Mouse (Mus musculus) ES-E14 (cell line): ENCODE data around the gene 9530003J23Rik. TPM values are rescaled to one million over a fixed set of nuclear protein-coding genes. Genes with fewer than 3 reads are reported as not detected.
A peak's percentile ranks its signal among the peaks of the same experiment; 100 is the strongest.
"Not testable (repeated sequence)": the region's sequence is repeated elsewhere in the genome, so short reads cannot be mapped to it uniquely, and the experiment has no call there.

Experiments
- DNase-seq: peaks from one replicate; pipeline ENCODE4 v3.0.0-alpha.2; 2013; ENCODE audit warnings: low read depth, low spot score
- H3K27ac ChIP-seq: 2 replicates; pipeline ENCODE4 v1.5.1; 2012; ENCODE audit warnings: low read depth, mild to moderate bottlenecking, low read length, moderate library complexity, mixed read lengths; ENCODE audit not compliant: poor library complexity, insufficient read depth, severe bottlenecking
- H3K36me3 ChIP-seq: 2 replicates; pipeline ENCODE4 v1.6.1; 2012; ENCODE audit warnings: mild to moderate bottlenecking, low read length, moderate library complexity, mixed read lengths; ENCODE audit not compliant: control insufficient read depth, poor library complexity, insufficient read depth, severe bottlenecking
- H3K4me1 ChIP-seq, 2 experiments: fragments of 150-350 bp in 1 of 2; sonication (generic) in 1 of 2; 2 replicates each; pipeline ENCODE4 v1.6.1; 2012; ENCODE audit warnings: low read length in 2 of 2, mild to moderate bottlenecking in 1 of 2, mixed read lengths in 1 of 2; ENCODE audit not compliant: control insufficient read depth in 2 of 2, insufficient read depth in 2 of 2, poor library complexity in 1 of 2
- H3K4me3 ChIP-seq, 2 experiments: fragments of 150-350 bp in 1 of 2; sonication (generic) in 1 of 2; 2 replicates each; pipeline ENCODE4 v1.5.1; 2012; ENCODE audit warnings: low read length in 2 of 2, low read depth in 1 of 2, mild to moderate bottlenecking in 1 of 2, mixed read lengths in 1 of 2; ENCODE audit not compliant: insufficient read depth in 1 of 2, poor library complexity in 1 of 2, severe bottlenecking in 1 of 2
- H3K9ac ChIP-seq: 2 replicates; pipeline ENCODE4 v1.6.1; 2012; ENCODE audit warnings: low read depth, mild to moderate bottlenecking, low read length, mixed read lengths; ENCODE audit not compliant: poor library complexity, insufficient read depth, severe bottlenecking
- H3K9me3 ChIP-seq: fragments of 150-350 bp; sonication (generic); 2 replicates; pipeline ENCODE4 v1.6.1; 2012; ENCODE audit warnings: low read depth, mild to moderate bottlenecking, low read length; ENCODE audit not compliant: control insufficient read depth, insufficient read depth
- CHD2 ChIP-seq: IDR thresholded peaks from 2 replicates; pipeline ENCODE4 v1.6.1; 2014; ENCODE audit warnings: mild to moderate bottlenecking, low read depth, low read length, inconsistent platforms
- HCFC1 ChIP-seq: IDR thresholded peaks from 2 replicates; pipeline ENCODE4 v1.6.1; 2012; ENCODE audit warnings: low read length, inconsistent platforms, borderline replicate concordance; ENCODE audit not compliant: insufficient read depth
- MAFK ChIP-seq: IDR thresholded peaks from 2 replicates; pipeline ENCODE4 v1.6.1; 2014; ENCODE audit warnings: mild to moderate bottlenecking, low read depth, low read length, inconsistent platforms; ENCODE audit not compliant: insufficient read depth
- ZC3H11A ChIP-seq: IDR thresholded peaks from 2 replicates; pipeline ENCODE4 v1.6.1; 2012; ENCODE audit warnings: low read depth, mild to moderate bottlenecking, inconsistent platforms, low read length, borderline replicate concordance
- ZNF384 ChIP-seq: IDR thresholded peaks from 2 replicates; pipeline ENCODE4 v1.6.1; 2012; ENCODE audit warnings: low read depth, low read length, inconsistent platforms
- in situ Hi-C, 2 experiments: fragments of 600-800 bp; cut with MboI; formaldehyde crosslinking; loops; one replicate each; pipeline ENCODE4 v1.15.1; 2025; ENCODE audit warnings: low sequenced_read_pairs in 2 of 2, inconsistent platforms in 1 of 2; ENCODE audit not compliant: unreplicated experiment in 2 of 2
- total RNA-seq: library from RNA; depleted of rRNA; stranded (reverse); fragments of 300-350 nt; gene quantifications from 2 replicates; pipeline ENCODE4 v1.2.3, GENCODE M21; 2012

Gene 9530003J23Rik
- total RNA-seq, 1 experiment: not detected

GRCm38 (mm10) chr10:117211023-117211422 is 27.5 kb downstream of the 9530003J23Rik start:
- Histone ChIP-seq H3K4me3 (no peak overlapping the region), H3K9me3 (no peaks in the 10 kb centered on the region), H3K27ac (no peak overlapping the region), H3K36me3 (peaks cover 12% of the 10 kb centered on the region), H3K4me1 (peaks cover 0 to 5% of the 10 kb centered on the region in 2 experiments; a peak in 2 of 4 replicates), H3K9ac (no peak overlapping the region)
- in situ Hi-C loops: no loop called here
- TF ChIP-seq CHD2 (no peak), ZNF384 (no peak), MAFK (no peak), HCFC1 (no peak), ZC3H11A (no peak)
- DNase-seq: no peak

GRCm38 (mm10) chr10:117209469-117209938 is 29.0 kb downstream of the 9530003J23Rik start:
- H3K36me3 ChIP-seq: 0 out of 2 replicates have a peak, but pooled peaks cover under 1% of the 10 kb centered on the region
- TF ChIP-seq HCFC1: no peak
- no peak for TF ChIP-seq CHD2
- TF ChIP-seq MAFK: no peak
- TF ChIP-seq ZC3H11A: peak; percentile 58; the same call in 1 of the 2 replicates
- TF ChIP-seq ZNF384: peak; percentile 77
- H3K27ac ChIP-seq: no peak overlapping the region
- H3K9ac ChIP-seq: peak overlapping the region; percentile 22; the same call in 1 of the 2 replicates
- peak overlapping the region in 1 of 2 experiments; percentile 30; a peak in 2 of 4 replicates for H3K4me3 ChIP-seq
- no peaks in the 10 kb centered on the region for H3K9me3 ChIP-seq
- peaks cover 0 to 5% of the 10 kb centered on the region in 2 experiments; a peak in 2 of 4 replicates for H3K4me1 ChIP-seq
- in situ Hi-C loops: no loop called here
- DNase-seq: no peak

- peak; percentile 58 for TF ChIP-seq ZNF384
- DNase-seq, H3K36me3 ChIP-seq, H3K9ac ChIP-seq, H3K9me3 ChIP-seq, in situ Hi-C loops, H3K27ac ChIP-seq, H3K4me3 ChIP-seq, H3K4me1 ChIP-seq: not testable (repeated sequence)
Measured at GRCm38 (mm10) chr10:117208787-117209186, 29.7 kb downstream of the 9530003J23Rik start.

- Histone ChIP-seq H3K27ac (no peak overlapping the region), H3K4me1 (peaks cover 0 to 5% of the 10 kb centered on the region in 2 experiments; a peak in 2 of 4 replicates), H3K9me3 (no peaks in the 10 kb centered on the region), H3K9ac (no peak overlapping the region; the same call in 1 of the 2 replicates), H3K4me3 (peak overlapping the region; percentile 27 to 33; a peak in 3 of 4 replicates), H3K36me3 (no peaks in the 10 kb centered on the region)
- no peak for TF ChIP-seq ZC3H11A
- TF ChIP-seq MAFK: no peak
- no peak for TF ChIP-seq ZNF384
- TF ChIP-seq CHD2: no peak
- TF ChIP-seq HCFC1: no peak
- in situ Hi-C loops: no loop called here
- no peak for DNase-seq
Measured at GRCm38 (mm10) chr10:117208221-117208620, 30.3 kb downstream of the 9530003J23Rik start.

- Histone ChIP-seq H3K9ac (no peak overlapping the region), H3K4me1 (peaks cover 0 to 5% of the 10 kb centered on the region in 2 experiments; a peak in 2 of 4 replicates), H3K4me3 (no peak overlapping the region), H3K36me3 (no peaks in the 10 kb centered on the region), H3K9me3 (no peaks in the 10 kb centered on the region), H3K27ac (no peak overlapping the region)
- TF ChIP-seq MAFK (no peak), ZC3H11A (no peak), ZNF384 (no peak), HCFC1 (no peak), CHD2 (no peak)
- no peak for DNase-seq
- in situ Hi-C loops: no loop called here
Measured at GRCm38 (mm10) chr10:117206070-117206469, 32.4 kb downstream of the 9530003J23Rik start.
